Mouse (Mus musculus): ENCODE results near the gene Vav2. TPM values are rescaled to one million over a fixed set of nuclear protein-coding genes. Genes with fewer than 3 reads are reported as not detected.
A peak's percentile ranks its signal among the peaks of the same experiment; 100 is the strongest.

Vav2 gene
- total and polyA plus RNA-seq, 2 experiments from 2014 or later, result 2.4 to 16.8 TPM

DNA sequence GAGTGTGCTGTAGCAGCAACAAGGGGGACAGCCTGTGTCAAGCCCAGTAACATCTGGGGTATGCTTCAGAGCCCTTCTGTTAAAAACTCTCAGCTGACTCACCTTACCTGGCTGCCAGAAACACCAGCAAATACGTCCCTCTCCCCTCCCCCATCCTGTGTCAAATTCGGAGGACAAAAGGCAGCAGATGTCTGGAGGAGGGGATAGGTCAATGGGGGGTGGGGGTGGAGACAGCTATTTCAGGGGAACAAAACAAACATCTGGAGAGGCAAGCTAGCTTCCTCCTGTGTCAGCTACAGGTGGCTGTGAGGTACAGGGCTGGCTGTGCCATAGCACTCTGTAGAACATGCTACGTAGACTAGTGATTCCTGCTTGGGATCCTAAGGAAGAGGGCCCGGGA, 49.0 kb downstream of the Vav2 start:
- WGBS, result 45% methylated on average over 4 of the region's 4 CpGs
- no peak for ATAC-seq (ENCODE audit: insufficient read depth, low read depth)
- no peak for TF ChIP-seq CTCF (IDR thresholded peaks at IDR 0.05; ENCODE audit: low read depth)
- no peak for TF ChIP-seq EP300 (IDR thresholded peaks at IDR 0.05; ENCODE audit: low read depth)

DNA sequence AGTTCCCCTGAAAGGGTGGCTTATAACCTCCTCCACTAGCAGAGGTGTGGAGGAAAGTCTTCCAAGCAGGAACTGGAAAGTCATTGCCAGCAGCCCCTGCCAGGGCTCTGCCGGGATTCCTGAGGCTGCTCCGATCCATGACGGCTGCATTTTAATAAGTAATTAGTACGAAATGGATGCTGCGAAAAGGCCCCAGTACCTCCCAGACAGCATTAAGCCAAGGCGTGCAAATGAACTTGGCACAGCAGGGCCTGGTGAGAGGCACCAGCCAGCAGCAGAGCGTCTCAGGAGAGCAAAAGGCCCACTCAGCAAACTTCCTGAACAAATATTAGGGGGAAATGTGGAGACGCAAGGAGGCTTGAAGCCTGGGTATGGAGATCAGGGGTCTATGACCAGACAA, 49.7 kb downstream of the Vav2 start:
- Histone ChIP-seq H3K9me3 (replicated peaks; ENCODE audit: control insufficient read depth, low read length) (no peaks in the 10 kb centered on the region), H3K4me3 (ENCODE audit: low read depth, low read length) (no peak overlapping the region), H3K27me3 (ENCODE audit: control insufficient read depth, insufficient read depth, low read length) (no peaks in the 10 kb centered on the region), H3K27ac (ENCODE audit: low read depth) (no peak overlapping the region), H3K4me1 (ENCODE audit: control insufficient read depth, insufficient read depth) (peaks cover 27% of the 10 kb centered on the region; the same call in 1 of the 2 replicates), H3K9ac (replicated peaks; ENCODE audit: low read depth, low read length) (no peak overlapping the region), H3K4me2 (ENCODE audit: low read depth, low read length) (no peak overlapping the region), H3K36me3 (replicated peaks; ENCODE audit: control insufficient read depth, insufficient read depth, low read length) (no peaks in the 10 kb centered on the region)
- TF ChIP-seq CTCF (IDR thresholded peaks at IDR 0.05; ENCODE audit: low read depth) (no peak), EP300 (IDR thresholded peaks at IDR 0.05; ENCODE audit: low read depth) (no peak)
- DNase-seq (ENCODE audit: low spot score) (no peak), ATAC-seq (ENCODE audit: insufficient read depth, low read depth) (no peak)
- 82% methylated on average over 8 of the region's 8 CpGs for WGBS

More for the DNA sequence above, 49.0 kb downstream of the Vav2 start:
- H3K4me1 ChIP-seq (ENCODE audit: control insufficient read depth, insufficient read depth), result peaks cover 23% of the 10 kb centered on the region; the same call in 1 of the 2 replicates
- no peak overlapping the region for H3K9ac ChIP-seq (replicated peaks; ENCODE audit: low read depth, low read length)
- H3K27me3 ChIP-seq (ENCODE audit: control insufficient read depth, insufficient read depth, low read length), result no peaks in the 10 kb centered on the region
- no peaks in the 10 kb centered on the region for H3K9me3 ChIP-seq (replicated peaks; ENCODE audit: control insufficient read depth, low read length)
- no peaks in the 10 kb centered on the region for H3K36me3 ChIP-seq (replicated peaks; ENCODE audit: control insufficient read depth, insufficient read depth, low read length)
- no peak overlapping the region for H3K4me3 ChIP-seq (ENCODE audit: low read depth, low read length)
- no peak for DNase-seq (ENCODE audit: low spot score)
- H3K4me2 ChIP-seq (ENCODE audit: low read depth, low read length), result no peak overlapping the region
- H3K27ac ChIP-seq (ENCODE audit: low read depth), result peak overlapping the region; percentile 8; the same call in 1 of the 2 replicates

DNA sequence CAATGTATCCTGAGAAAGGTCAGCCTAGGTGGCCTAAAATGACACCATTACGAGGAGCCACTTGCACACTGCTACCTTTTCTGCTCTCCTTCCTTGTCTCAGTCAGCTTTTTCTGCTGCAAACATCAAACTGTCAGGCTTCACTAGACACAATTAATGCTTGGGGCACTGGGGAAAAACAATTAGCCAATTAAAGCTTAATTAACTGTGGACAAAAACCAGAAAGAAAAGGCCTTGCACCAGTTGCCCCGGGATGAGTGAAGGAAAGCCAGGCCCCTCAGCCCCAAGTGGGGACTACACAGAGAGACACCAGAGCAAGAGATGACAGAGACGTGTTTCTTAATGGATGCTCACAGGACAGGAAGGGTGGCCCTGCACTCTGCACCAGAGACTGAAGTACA, 51.7 kb downstream of the Vav2 start:
- Histone ChIP-seq H3K4me3 (ENCODE audit: low read depth, low read length) (no peak overlapping the region), H3K27ac (ENCODE audit: low read depth) (no peak overlapping the region), H3K4me2 (ENCODE audit: low read depth, low read length) (no peak overlapping the region), H3K9me3 (replicated peaks; ENCODE audit: control insufficient read depth, low read length) (no peaks in the 10 kb centered on the region), H3K36me3 (replicated peaks; ENCODE audit: control insufficient read depth, insufficient read depth, low read length) (no peaks in the 10 kb centered on the region), H3K4me1 (ENCODE audit: control insufficient read depth, insufficient read depth) (peaks cover 12% of the 10 kb centered on the region; the same call in 1 of the 2 replicates), H3K27me3 (ENCODE audit: control insufficient read depth, insufficient read depth, low read length) (no peaks in the 10 kb centered on the region), H3K9ac (replicated peaks; ENCODE audit: low read depth, low read length) (no peak overlapping the region)
- DNase-seq (ENCODE audit: low spot score), result no peak
- 65% methylated on average over 3 of the region's 3 CpGs for WGBS
- ATAC-seq (ENCODE audit: insufficient read depth, low read depth), result no peak
- TF ChIP-seq CTCF (IDR thresholded peaks at IDR 0.05; ENCODE audit: low read depth), result no peak
- TF ChIP-seq EP300 (IDR thresholded peaks at IDR 0.05; ENCODE audit: low read depth), result no peak

- Histone ChIP-seq H3K9ac (replicated peaks; ENCODE audit: low read depth, low read length) (no peak overlapping the region), H3K4me3 (ENCODE audit: low read depth, low read length) (no peak overlapping the region), H3K4me2 (ENCODE audit: low read depth, low read length) (no peak overlapping the region; the same call in 1 of the 2 replicates), H3K27me3 (ENCODE audit: control insufficient read depth, insufficient read depth, low read length) (no peaks in the 10 kb centered on the region), H3K27ac (ENCODE audit: low read depth) (no peak overlapping the region), H3K36me3 (replicated peaks; ENCODE audit: control insufficient read depth, insufficient read depth, low read length) (no peaks in the 10 kb centered on the region), H3K4me1 (ENCODE audit: control insufficient read depth, insufficient read depth) (peaks cover 12% of the 10 kb centered on the region; the same call in 1 of the 2 replicates), H3K9me3 (replicated peaks; ENCODE audit: control insufficient read depth, low read length) (no peaks in the 10 kb centered on the region)
- 11% methylated on average over 12 of the region's 12 CpGs for WGBS
- ATAC-seq (ENCODE audit: insufficient read depth, low read depth) (peak; percentile 73), DNase-seq (ENCODE audit: low spot score) (peak; percentile 39)
- TF ChIP-seq EP300 (IDR thresholded peaks at IDR 0.05; ENCODE audit: low read depth) (no peak), CTCF (IDR thresholded peaks at IDR 0.05; ENCODE audit: low read depth) (no peak)
These were observed 53.5 kb downstream of the Vav2 start for GRCm38 (mm10) chr2:27373349-27373748.

- Histone ChIP-seq H3K4me2 (ENCODE audit: low read depth, low read length) (no peak overlapping the region), H3K9ac (replicated peaks; ENCODE audit: low read depth, low read length) (no peak overlapping the region), H3K27me3 (ENCODE audit: control insufficient read depth, insufficient read depth, low read length) (no peaks in the 10 kb centered on the region), H3K4me3 (ENCODE audit: low read depth, low read length) (no peak overlapping the region), H3K9me3 (replicated peaks; ENCODE audit: control insufficient read depth, low read length) (no peaks in the 10 kb centered on the region), H3K4me1 (ENCODE audit: control insufficient read depth, insufficient read depth) (peaks cover 12% of the 10 kb centered on the region; the same call in 1 of the 2 replicates), H3K27ac (ENCODE audit: low read depth) (no peak overlapping the region), H3K36me3 (replicated peaks; ENCODE audit: control insufficient read depth, insufficient read depth, low read length) (no peaks in the 10 kb centered on the region)
- DNase-seq (ENCODE audit: low spot score), result no peak
- WGBS, result 92% methylated on average over 2 of the region's 2 CpGs
- TF ChIP-seq CTCF (IDR thresholded peaks at IDR 0.05; ENCODE audit: low read depth) (no peak), EP300 (IDR thresholded peaks at IDR 0.05; ENCODE audit: low read depth) (no peak)
- no peak for ATAC-seq (ENCODE audit: insufficient read depth, low read depth)
These were observed 55.4 kb downstream of the Vav2 start for GRCm38 (mm10) chr2:27371450-27371849.

DNA sequence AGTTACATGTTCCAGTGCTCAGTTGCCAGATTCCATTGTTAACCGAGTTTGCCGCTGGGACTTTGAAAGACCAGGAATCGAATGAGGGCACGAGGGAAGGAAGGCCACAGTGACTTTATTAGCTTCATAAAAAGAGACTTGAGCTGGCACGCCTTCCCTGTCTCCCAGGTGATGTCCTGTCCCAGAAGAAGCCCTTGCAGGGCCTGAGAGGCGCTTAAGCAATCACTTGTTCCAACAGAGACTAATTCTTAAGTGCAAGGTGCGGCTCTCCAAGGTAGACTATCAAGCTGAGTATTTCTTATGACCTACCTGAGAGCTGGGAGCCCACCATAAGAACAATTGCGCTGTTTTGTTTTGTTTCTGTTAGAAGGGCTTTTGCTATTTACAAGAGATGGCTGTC, 57.9 kb downstream of the Vav2 start:
- Histone ChIP-seq H3K36me3 (replicated peaks; ENCODE audit: control insufficient read depth, insufficient read depth, low read length) (no peaks in the 10 kb centered on the region), H3K9me3 (replicated peaks; ENCODE audit: control insufficient read depth, low read length) (no peaks in the 10 kb centered on the region), H3K9ac (replicated peaks; ENCODE audit: low read depth, low read length) (no peak overlapping the region), H3K4me1 (ENCODE audit: control insufficient read depth, insufficient read depth) (peaks cover 12% of the 10 kb centered on the region; the same call in 1 of the 2 replicates), H3K4me2 (ENCODE audit: low read depth, low read length) (no peak overlapping the region), H3K4me3 (ENCODE audit: low read depth, low read length) (no peak overlapping the region), H3K27me3 (ENCODE audit: control insufficient read depth, insufficient read depth, low read length) (no peaks in the 10 kb centered on the region), H3K27ac (ENCODE audit: low read depth) (no peak overlapping the region)
- DNase-seq (ENCODE audit: low spot score) (no peak), ATAC-seq (ENCODE audit: insufficient read depth, low read depth) (no peak)
- TF ChIP-seq CTCF (IDR thresholded peaks at IDR 0.05; ENCODE audit: low read depth) (no peak), EP300 (IDR thresholded peaks at IDR 0.05; ENCODE audit: low read depth) (no peak)
- 84% methylated on average over 8 of the region's 8 CpGs for WGBS
